Mouse (Mus musculus): ENCODE data around the gene Npff.
A peak's percentile ranks its signal among the peaks of the same experiment; 100 is the strongest.

The Npff gene

GRCm38 (mm10) chr15:102524892-102525485, at the start of gene Npff:
Gene Npff, minus strand, starts transcription at chr15:102524942.
- DNase-seq = peak; percentile 65

GRCm38 (mm10) chr15:102572081-102572480, 47.3 kb upstream of the Npff start:
- DNase-seq = no peak

- DNase-seq = no peak
Measured at GRCm38 (mm10) chr15:102567849-102568248, 43.1 kb upstream of the Npff start.

- no peak for DNase-seq
Measured at GRCm38 (mm10) chr15:102563681-102564080, 38.9 kb upstream of the Npff start.

GRCm38 (mm10) chr15:102563061-102563460, 38.3 kb upstream of the Npff start:
- DNase-seq = no peak

GRCm38 (mm10) chr15:102562491-102562890, 37.7 kb upstream of the Npff start:
- no peak for DNase-seq

GRCm38 (mm10) chr15:102557580-102557979, 32.8 kb upstream of the Npff start:
- DNase-seq = no peak

- DNase-seq = no peak
Measured at GRCm38 (mm10) chr15:102555581-102555980, 30.8 kb upstream of the Npff start.

GRCm38 (mm10) chr15:102552599-102552998, 27.9 kb upstream of the Npff start:
- no peak for DNase-seq

- no peak for DNase-seq
Measured at GRCm38 (mm10) chr15:102547478-102547877, 22.7 kb upstream of the Npff start.

GRCm38 (mm10) chr15:102546677-102547427, 22.1 kb upstream of the Npff start:
- DNase-seq = peak; percentile 95

GRCm38 (mm10) chr15:102546246-102546645, 21.5 kb upstream of the Npff start:
- DNase-seq = no peak

- no peak for DNase-seq
Measured at GRCm38 (mm10) chr15:102544801-102545200, 20.1 kb upstream of the Npff start.

- no peak for DNase-seq
Measured at GRCm38 (mm10) chr15:102533926-102534325, 9.2 kb upstream of the Npff start.

GRCm38 (mm10) chr15:102532106-102532900, 7.6 kb upstream of the Npff start:
- DNase-seq = no peak

- DNase-seq = no peak
Measured at GRCm38 (mm10) chr15:102531586-102531985, 6.8 kb upstream of the Npff start.

- no peak for DNase-seq
Measured at GRCm38 (mm10) chr15:102530566-102530965, 5.8 kb upstream of the Npff start.

GRCm38 (mm10) chr15:102528396-102528795, 3.7 kb upstream of the Npff start:
- no peak for DNase-seq

- DNase-seq = no peak
Measured at GRCm38 (mm10) chr15:102527936-102528335, 3.2 kb upstream of the Npff start.

- DNase-seq = no peak
Measured at GRCm38 (mm10) chr15:102526111-102527002, 1.6 kb upstream of the Npff start.

- no peak for DNase-seq
Measured at GRCm38 (mm10) chr15:102521480-102521879, 3.3 kb downstream of the Npff start.

- no peak for DNase-seq
Measured at GRCm38 (mm10) chr15:102520416-102520815, 4.3 kb downstream of the Npff start.

Data from layer of hippocampus, adult 9-11 months (tissue).